Mouse (Mus musculus) liver, embryonic 14.5 days (tissue): Measurements from ENCODE around the gene Rhag.

Experiments
- CTCF ChIP-seq: IDR thresholded peaks from 2 replicates; pipeline ENCODE4 v1.5.1; 2016; ENCODE audit warnings: antibody characterized with exemption, low read depth, control low read depth
- EP300 ChIP-seq: IDR thresholded peaks from 2 replicates; pipeline ENCODE4 v1.6.1; 2016; ENCODE audit warnings: antibody characterized with exemption, low read depth

DNA sequence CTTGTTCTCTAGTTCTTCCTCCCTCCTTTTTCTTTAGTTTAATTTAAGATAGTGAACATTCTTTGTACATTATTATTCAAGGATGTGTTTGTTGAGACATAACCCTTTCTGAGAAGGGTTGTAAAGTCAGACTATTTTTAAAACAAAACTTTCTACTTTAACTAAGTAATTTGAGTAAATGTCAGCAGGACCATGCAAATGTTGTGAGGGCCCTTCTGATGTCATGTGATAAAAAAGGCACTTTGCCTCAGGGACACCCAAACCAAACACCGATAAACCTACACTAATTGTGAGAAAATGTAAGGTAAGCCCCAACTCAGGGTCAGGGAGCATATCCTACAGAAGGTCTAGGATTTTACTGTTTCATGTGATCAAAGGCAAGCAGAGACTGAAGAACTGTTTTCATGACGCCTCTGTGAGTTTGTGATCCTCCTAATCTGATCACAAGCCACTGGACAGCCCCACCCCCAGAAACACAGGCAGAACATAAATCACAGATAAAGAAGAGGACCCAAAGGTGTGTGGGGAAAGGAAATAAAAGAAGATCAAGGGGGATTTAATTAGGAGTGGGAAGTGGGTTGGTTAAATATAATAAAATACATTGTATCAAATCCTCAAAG, 3.9 kb upstream of the Rhag start, which contains the start of gene Crisp2:
- TF ChIP-seq EP300 (no peak), CTCF (no peak)
